Mouse (Mus musculus): Measurements from ENCODE around the gene Stat5b.
A peak's percentile ranks its signal among the peaks of the same experiment; 100 is the strongest.

The Stat5b gene

DNA sequence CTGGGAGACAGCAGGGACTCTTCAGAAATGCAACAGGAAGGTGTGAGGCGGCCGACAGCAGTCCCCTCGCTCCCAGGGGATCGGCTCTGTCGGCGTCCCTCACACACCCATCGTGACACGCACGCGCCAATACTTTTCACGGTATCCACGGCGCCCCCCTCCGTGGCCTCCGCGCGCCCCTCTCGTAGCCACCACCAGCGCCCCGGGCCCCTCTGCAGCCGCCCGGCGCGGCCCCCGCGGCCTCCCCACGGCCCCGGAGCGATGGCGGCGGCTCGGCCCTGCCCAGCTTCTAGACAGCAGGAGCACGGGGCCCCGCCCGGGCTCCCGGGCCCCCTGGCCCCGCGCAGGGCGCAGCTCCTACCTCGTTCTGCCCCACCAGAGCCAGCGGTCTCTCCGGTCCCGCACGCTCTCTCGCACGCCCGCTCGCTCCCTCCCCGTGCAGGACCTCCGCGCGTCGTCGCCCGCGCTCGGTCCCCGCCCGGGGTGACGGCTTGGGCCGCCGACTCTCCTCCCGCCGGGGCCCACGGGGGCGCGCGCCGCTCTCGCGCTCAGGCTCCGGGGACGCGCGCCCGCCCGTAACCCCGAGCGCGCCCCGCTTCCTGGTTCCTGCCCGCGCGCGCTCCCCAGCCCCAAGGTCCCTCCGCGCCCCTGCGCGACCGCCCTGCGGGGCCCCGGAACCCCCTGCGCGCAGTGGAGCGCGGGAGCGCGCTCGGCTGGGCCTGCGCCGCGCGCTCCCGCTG lies at the start of gene Stat5b:
Gene Stat5b, minus strand, starts transcription at position 687 of the 740 bp plus-strand sequence.
- DNase-seq (ENCODE audit: low spot score) = peak; percentile 83

DNA sequence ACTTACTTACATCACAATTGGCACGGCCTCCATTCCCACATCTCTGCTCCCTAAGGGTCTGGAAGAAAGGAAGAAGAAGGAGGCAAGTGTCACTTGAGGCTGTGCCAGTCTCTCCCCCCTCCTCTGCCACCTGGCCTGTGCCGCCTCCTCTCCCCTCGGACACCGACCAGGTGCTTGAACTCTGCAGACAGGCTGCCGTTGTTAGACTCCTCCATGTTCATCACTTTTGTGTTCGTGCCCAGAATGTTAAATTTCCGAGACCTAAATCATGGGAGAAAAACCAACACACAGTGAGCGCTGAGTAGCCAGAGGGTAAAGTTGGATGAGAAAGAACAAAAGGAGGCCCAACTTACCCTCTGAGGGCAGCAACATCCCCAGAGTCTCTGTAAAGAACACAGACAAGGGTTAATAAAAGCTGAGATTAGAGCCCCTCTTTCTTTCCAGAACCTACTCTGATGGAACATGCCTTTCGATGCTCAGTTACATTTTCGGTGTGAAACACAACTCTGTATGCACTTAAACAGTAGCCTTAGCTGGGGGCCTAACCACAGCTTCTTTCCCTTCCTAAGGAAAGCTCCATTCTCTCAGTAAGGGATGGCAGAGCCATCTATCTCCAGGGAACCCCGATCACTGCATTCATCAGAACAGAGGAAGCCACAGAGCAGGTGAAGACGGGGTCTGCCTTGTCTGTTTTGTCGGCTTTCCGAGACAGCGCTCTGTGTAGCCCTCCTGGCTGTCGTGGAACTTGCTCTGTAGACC lies 48.1 kb upstream of the Stat5b start:
- no peak for DNase-seq (ENCODE audit: low spot score)

DNA sequence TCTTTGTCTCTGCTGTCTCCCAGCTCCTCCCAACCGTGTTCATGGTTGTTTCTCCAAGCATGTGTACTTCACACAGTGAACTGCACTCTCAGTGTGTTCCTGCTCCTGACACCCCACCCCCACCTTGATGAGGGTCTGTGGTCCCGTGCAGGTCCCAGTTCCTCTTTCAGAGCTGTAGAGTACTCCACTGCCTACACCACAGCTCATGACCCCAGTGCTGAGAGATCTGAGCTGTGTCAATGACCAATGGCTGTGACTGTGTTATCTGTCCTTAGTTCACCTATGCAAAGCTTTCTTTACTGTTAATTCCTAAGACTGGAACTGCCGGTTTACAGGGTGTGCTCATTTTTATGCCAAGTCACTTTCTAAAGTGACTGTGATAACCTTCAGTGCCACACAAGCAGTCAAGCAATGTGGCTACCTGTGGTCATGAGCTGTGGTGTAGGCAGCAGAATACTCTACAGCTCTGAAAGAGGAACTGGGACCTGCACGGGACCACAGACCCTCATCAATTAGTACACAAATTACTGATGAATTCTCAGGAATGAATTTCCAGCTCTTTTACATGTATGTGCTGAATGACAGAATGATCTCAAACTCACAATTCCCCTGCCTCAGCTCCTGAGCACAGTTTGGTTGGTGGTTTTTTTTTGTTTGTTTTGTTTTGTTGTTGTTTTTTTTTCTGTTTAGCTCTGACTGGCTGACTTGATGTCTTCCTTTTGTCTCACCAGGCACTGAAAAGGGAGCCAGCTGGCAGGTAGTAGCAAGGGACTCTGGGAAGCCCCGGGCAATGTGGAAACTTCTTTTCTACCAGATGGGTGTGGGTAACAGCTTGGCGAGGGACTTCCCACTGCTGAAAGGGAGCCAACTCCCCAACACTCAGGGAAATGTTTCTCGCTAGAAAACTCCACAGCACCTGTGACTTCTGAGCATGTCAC lies 47.0 kb upstream of the Stat5b start:
- no peak for DNase-seq (ENCODE audit: low spot score)

DNA sequence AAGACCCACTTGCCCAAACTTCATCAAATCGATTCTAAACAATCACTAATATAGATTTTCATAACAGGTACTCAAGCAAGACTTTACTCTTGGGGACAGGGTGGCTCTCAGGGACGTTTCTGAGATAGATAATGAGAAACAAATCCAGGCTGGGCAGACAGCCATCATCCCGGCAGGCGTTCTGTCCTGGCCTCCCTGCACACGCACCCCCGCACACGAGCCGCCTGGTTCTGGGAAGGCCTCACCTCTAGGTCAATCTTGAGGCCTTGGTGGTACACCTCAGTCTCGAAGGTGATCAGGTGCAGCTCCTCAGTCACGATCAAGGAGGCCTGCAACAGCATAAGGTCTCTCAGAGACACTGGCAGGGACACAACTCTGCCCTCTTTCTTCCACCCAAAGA lies 45.6 kb upstream of the Stat5b start:
- no peak for DNase-seq (ENCODE audit: low spot score)

DNA sequence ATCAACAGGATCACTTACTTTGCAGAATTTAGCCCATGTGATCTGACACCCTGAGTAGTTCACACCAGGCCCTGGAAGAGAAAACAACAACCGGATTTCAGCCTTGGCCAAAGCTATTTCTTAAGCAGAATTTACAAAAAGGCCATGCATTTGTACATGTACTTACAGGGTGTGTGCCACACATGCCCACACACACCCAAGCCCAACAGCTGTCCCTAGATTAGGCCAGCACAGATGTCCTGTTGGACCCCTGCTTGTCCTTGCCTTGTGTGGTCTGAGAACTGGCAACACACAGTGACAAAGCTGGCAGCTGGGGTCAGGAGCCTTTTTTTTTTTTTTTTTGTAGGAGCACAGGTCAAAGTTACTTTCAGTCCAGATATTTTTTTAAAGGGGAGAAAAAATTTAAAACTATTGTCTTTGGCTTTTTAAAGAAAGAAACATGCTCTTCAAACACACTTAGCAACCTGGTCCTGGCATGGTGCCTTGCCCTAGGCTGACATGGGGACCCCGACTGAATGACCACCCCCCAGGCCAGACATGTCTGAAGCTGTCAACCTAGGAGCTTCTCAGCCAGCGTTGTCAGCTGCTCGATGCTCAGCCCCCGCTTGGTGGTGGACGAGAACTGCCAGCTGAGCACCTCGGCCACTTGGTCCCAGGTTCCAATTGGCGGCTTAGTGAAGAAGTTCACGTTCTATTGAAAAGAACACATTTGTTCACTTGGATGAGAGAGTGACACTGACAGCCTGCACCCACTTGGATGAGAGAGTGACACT lies 43.8 kb upstream of the Stat5b start:
- DNase-seq (ENCODE audit: low spot score) = no peak

DNA sequence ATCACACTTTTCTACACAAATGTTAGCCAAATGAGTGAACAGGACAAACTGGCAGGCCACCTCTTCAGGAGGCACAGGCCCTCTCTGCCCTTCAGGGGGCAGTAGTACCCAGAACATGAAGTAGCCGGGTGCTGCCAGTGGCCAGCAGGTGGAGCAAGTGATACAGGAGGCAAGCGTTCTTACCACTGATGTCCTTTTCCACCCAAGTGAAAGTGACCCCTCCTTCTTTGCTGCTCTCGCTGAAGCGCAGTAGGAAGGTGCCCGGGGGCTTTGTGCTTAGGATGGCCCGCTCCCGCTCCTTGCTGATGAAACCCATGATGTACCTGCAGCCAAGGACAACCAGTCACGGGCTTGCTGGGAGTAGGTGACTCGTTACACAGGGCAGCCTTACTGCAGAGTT lies 43.0 kb upstream of the Stat5b start:
- peak; percentile 87 for DNase-seq (ENCODE audit: low spot score)

DNA sequence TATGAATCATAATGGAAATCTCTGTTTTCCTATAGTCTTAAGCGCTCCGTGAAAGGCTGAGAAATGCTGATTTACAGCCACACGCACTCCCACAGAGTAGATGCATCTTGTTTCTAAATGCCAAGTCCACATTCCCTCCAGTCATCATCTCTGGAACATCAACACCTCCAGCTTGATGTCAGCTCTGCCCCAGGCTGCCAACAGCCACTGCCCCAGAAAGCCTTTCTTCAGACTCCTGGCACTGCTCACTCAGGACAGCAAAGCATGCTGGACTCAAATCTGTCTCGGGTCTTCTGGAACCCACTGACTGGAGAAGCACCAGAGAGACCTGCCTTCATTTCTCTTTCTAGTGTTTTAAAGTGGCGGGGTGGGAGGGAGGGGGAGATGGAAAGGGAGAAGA lies 41.9 kb upstream of the Stat5b start:
- DNase-seq (ENCODE audit: low spot score) = no peak

DNA sequence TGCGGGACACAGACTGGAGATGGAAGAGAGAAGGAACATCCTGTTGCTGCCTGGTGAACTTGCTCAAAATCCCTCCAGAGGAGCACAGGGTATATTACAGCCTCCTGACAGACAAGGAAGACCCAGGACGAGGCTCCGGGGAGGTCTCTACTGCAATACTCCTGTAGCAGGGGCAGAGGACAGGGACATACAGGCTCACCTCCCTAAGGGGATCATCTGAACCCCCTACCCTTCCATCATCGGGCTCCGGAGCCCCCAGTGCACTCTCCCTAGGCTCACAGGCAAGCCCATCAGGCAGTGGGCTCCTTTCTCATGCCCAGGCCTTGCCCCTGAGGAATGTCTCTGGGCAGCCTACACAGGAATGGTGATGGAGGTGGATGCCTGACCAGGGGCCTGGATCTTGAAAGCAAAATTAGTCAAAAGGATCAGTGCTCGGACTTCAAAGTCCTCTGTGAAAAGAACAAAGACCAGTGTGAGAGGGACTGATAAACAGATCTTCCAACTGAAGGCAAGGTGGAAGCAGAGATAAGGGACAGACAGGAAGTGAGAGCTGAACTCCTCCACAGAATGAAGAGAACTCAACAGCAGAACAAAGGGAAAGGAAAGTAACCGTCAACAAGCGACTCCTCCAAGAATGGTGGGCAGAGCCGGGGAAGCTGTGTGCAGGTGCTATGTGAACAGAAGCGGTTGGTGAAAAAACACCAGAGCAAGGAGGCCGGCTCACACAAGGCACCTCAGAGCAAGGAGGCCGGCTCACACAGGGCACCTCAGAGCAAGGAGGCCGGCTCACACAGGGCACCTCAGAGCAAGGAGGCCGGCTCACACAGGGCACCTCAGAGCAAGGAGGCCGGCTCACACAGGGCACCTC lies 41.0 kb upstream of the Stat5b start:
- DNase-seq (ENCODE audit: low spot score) = no peak

DNA sequence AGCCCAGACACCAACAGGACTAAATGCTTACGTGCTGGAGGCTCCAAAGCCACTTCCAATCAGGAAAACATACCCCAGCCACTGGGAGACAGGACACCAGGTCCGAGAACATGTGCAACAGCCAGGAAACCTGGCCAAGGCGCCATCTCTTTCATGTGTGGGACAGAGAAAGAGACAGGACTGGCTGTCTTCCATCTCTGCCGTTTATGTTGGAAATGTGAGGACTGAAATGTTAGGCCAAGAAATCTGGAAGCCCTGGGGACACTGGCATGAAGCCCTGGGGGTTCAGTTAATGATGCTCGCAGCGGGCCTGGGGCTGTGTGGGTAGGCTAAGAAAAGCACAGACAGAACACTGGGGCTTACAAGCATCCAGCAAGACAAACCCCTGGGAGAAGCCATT lies 40.0 kb upstream of the Stat5b start:
- no peak for DNase-seq (ENCODE audit: low spot score)

DNA sequence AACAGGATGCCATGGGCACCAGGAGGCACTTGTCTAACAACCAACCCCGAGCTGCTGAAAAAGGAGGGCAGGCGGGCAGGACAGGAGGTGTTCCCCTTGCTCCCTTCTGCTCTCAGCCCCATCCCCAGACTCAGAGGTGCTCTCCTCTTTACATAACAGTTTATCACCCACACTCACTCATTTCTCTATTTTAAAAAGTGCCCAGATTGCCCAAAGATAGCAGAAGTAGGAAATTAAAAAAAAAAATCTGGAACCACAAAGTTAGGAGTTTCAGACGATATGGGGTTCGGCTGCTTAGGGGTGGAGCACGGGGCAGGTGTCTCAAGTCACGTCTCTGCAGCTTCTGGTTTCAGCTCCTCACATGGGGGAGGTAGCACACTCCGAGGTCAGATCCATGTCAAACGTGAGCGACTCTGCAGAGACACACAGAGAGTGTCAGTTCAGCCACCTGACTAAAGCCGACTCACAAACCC lies 37.9 kb upstream of the Stat5b start:
- no peak for DNase-seq (ENCODE audit: low spot score)

DNA sequence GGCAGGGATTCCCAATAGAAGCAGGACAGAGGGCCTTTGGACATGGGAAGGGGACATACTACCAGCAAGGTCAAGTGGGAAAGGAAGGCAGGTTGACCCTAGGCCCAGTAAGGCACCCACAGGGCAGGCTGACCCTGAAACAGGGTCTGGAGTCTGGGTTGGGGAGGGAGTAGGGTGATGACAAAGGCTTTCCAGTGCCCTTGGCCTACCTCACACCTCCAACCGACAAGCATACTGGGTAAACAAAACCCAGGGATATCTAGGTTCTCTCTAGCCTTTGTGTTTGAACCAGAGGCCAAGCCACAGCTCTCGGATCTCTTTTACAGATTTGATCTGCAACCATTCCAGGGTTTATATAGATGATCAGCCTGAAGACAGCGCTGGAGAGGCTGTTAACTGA lies 37.2 kb upstream of the Stat5b start:
- DNase-seq (ENCODE audit: low spot score) = no peak

DNA sequence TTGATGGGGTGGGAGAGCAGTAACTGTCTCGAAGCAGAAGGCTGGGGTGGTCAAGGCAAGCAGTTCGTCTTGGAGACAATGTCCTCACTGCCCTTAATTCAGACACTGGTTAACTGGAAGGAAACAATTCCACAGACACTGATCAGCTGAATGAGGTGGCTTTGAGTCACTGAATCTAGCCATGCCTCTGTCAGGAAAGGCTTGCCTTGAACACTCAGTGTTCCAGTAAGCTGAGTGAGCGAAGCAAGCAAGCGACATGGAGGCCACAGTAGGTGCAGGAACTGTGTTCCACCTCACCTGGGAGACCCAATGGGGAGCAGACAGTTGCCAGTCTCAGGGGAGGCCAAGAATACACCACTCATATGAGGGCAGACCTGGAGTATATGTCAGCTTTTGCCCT lies 36.7 kb upstream of the Stat5b start:
- no peak for DNase-seq (ENCODE audit: low spot score)

DNA sequence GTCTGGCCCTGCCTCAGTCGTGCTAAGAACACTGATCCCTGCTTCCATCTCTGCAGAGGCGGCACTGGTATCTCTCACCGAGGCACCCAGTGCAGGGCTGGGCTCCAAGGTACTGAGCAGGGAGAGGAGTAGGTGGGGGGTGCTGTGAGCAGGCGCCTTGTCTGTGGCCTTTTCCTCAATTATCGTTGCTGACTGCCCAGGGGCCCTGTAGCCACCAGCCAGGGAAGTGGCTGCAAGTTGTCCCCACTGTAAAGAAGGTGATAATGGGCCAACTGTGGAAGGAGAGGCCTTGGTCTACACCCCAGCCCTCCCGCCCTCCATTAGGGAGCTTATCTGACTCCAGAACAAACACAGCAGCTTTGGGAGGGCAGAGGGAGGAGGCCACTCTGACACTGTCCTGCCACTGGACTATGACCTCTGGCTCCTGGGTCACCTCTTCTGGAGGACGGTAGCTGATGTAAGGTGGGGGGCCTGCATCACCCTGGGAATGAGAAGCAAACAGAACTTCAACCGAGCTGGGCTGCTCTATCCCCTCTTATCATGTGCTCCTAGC lies 35.7 kb upstream of the Stat5b start:
- peak; percentile 35 for DNase-seq (ENCODE audit: low spot score)

DNA sequence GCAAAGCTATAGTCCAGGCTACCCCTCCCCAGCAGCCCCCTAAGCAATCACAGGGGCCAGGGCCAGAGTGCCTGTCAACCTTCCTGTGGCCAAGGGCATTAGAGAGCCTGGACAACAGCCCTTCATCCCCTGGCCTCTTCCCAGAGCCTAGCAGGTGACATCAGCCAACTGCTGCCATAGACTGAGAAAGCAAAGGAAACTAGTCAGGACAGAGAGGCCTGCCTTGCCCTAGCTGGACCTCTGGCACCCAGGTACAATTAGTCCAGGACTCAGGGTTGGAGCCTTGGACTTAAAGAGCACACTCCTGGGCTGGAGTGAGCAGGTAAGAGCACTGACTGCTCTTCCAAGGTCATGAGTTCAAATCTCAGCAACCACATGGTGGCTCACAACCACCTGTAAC lies 34.9 kb upstream of the Stat5b start:
- DNase-seq (ENCODE audit: low spot score) = no peak

DNA sequence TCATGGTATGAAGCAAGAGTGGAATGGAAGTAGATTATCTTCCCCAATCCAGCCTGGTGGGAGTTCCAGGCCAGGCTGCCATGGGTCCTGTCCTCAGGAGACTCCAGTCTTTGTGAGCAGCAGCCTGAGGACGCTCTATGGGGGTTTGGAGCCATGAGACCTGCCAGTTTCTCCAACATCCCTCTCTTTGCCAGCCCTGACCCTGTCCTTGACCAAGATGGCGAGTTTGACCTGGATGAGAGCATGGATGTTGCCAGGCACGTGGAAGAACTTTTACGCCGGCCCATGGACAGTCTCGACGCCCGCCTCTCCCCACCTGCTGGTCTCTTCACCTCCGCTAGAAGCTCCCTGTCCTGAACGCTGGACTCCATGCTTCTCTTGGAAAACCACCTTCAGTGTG lies 33.1 kb upstream of the Stat5b start:
- DNase-seq (ENCODE audit: low spot score) = no peak

DNA sequence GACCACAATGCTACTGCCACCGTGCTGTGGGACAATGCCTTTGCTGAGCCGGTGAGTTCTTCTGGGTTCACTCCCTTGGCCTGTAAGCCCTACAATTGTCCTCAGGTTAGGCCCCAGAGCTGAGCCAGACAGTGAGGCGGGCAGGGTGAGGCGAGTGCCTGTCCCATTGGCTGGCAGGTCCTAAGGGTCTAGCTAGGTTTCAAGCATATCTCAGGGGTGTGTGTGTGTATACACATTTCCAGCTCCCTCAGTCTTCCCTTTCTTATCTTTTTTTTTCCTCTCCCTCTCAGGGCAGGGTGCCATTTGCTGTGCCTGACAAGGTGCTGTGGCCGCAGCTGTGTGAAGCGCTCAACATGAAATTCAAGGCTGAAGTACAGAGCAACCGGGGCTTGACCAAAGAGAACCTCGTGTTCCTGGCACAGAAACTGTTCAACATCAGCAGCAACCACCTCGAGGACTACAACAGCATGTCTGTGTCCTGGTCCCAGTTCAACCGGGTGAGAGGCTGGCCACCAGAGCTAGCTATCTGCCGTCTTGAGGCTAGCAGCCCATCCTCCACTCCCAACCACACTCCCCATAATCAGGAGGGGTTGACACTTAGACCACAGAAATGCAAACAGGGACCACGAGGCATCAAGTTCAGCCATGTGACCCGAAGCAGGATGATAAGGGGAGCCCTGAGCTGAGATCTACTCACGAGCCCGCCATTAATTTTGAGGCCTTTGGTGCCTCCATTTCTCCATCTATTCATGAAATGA lies 29.0 kb upstream of the Stat5b start:
- DNase-seq (ENCODE audit: low spot score) = no peak

DNA sequence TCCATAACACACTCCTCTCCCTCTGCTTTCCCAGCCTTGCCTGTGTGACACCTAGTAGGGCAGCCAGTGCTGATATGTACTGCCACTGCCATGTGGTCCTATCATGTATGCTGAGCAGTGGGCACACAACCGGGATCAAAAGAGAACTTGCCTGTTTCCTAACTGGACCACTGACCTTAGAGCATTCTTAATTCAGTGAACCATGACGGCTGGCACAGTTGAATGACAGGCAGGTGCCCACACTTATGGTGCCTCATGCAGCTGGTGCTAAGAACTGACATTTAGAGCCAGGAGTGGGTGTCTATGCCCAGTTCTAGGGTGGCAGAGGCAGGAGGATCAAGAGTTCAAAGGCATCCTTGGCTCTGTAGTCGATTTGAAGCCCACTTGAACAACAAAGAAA lies 25.2 kb upstream of the Stat5b start:
- DNase-seq (ENCODE audit: low spot score) = no peak

DNA sequence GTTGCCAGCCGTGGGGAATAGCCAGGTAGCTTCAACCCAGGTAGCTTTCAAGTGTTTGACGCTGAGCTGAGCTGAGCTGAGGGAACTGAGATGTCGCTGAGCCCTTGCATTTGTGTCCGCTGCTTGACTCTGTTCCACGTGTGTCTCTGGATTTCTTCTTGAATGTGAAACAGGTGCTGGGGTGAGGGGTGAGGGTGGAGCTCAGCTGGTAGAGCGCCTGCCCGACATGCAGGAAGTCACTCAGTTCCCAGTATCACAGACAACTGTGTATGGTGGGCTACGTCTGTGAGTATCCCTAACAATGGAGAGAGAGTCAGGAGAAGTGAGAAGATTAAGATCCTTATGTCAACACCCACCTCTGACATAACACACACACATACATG lies 20.4 kb upstream of the Stat5b start:
- DNase-seq (ENCODE audit: low spot score) = no peak

DNA sequence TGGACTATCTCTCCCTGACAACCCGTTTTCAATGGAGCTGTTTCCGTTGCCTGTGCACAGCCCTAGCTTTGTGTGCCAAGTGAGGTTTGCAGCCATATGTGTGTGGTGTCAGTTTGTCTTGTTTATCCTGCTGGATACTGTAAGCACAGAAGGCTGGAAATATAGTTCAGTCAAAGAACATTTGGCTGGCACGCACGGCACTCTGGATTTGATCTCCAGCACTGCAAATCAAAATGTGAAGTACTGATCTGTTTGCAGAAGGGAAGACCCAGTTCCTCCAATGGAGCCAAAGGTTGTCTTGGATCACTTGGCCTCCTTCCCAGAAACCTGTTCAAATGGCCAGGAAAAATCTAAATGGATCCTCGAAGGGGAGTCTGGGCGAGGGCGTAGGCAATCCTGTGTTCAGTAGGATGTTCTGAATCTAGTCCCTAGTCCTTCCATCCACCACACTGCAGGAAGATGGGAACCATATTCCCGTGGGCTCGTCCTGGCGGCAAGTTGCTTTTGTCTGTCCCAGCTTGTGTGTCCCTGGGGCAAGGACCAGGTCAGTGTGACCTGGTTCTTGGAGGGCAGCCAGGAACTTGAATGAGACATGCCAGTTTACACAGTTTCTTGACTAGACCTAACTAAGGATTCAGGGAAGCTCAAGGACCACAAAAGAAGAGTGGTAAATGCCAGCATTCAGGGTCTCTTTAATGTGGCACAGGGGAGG lies 19.9 kb upstream of the Stat5b start:
- DNase-seq (ENCODE audit: low spot score) = peak; percentile 74
